Mouse (Mus musculus) heart, postnatal 0 days (tissue): Measurements from ENCODE around the gene Glb1. TPM values are rescaled to one million over a fixed set of nuclear protein-coding genes. Genes with fewer than 3 reads are reported as not detected.
"Not testable (repeated sequence)": the region's sequence is repeated elsewhere in the genome, so short reads cannot be mapped to it uniquely, and the experiment has no call there.

Experiments
- ATAC-seq: fragments of 200-750 bp; cut with Nextera tagmentation; 2 replicates; pipeline ENCODE4 v1.8.0; 2017; ENCODE audit warnings: low read depth, moderate number of reproducible peaks, moderate library complexity; ENCODE audit not compliant: insufficient read depth
- DNase-seq: peaks from one replicate; pipeline ENCODE4 v3.0.0-alpha.2; 2016; ENCODE audit warnings: low spot score
- H3K27ac ChIP-seq: fragments of 300-500 bp; sonication (generic); 2 replicates; pipeline ENCODE4 v1.5.1; 2014; ENCODE audit warnings: low read depth, mild to moderate bottlenecking
- H3K27me3 ChIP-seq: fragments of 300-500 bp; sonication (generic); 2 replicates; pipeline ENCODE4 v1.6.1; 2014; ENCODE audit warnings: low read length, mixed read lengths; ENCODE audit not compliant: control insufficient read depth, insufficient read depth
- H3K36me3 ChIP-seq: fragments of 300-500 bp; sonication (generic); replicated peaks from 2 replicates; pipeline ENCODE4 v1.6.1; 2014; ENCODE audit warnings: low read length, mixed read lengths; ENCODE audit not compliant: control insufficient read depth, insufficient read depth
- H3K4me1 ChIP-seq: fragments of 300-500 bp; sonication (generic); 2 replicates; pipeline ENCODE4 v1.6.1; 2014; ENCODE audit warnings: antibody characterized with exemption; ENCODE audit not compliant: control insufficient read depth, insufficient read depth
- H3K4me2 ChIP-seq: fragments of 300-500 bp; sonication (generic); 2 replicates; pipeline ENCODE4 v1.6.1; 2014; ENCODE audit warnings: low read depth, mild to moderate bottlenecking, low read length, moderate library complexity
- H3K4me3 ChIP-seq: fragments of 300-500 bp; sonication (generic); 2 replicates; pipeline ENCODE4 v1.5.1; 2014; ENCODE audit warnings: low read depth, low read length
- H3K9ac ChIP-seq: fragments of 300-500 bp; sonication (generic); replicated peaks from 2 replicates; pipeline ENCODE4 v1.6.1; 2014; ENCODE audit warnings: low read depth, low read length, mixed read lengths
- H3K9me3 ChIP-seq: fragments of 300-500 bp; sonication (generic); replicated peaks from 2 replicates; pipeline ENCODE4 v1.6.1; 2016; ENCODE audit warnings: low read length; ENCODE audit not compliant: control insufficient read depth
- CTCF ChIP-seq: IDR thresholded peaks from 2 replicates; pipeline ENCODE4 v1.5.1; 2016; ENCODE audit warnings: antibody characterized with exemption, control low read depth, low read depth
- EP300 ChIP-seq: IDR thresholded peaks from 2 replicates; pipeline ENCODE4 v1.6.1; 2016; ENCODE audit warnings: antibody characterized with exemption, low read depth
- WGBS: fragments of 180-500 bp; shearing (Covaris S2); extraction: QIAGEN DNeasy Blood & Tissue Kit; methylation state at CpG from one replicate; pipeline ENCODE4 v1.1.7; 2014; 5-methylcytosine and 5-hydroxymethylcytosine counted together
- polyA plus RNA-seq: library from polyadenylated mRNA; unstranded; fragments of >200 nt; fragmentation: Nextera tagmentation; extraction: Ambion mirVana; gene quantifications from 2 replicates; pipeline ENCODE4 v1.2.1, GENCODE M21; 2015
- total RNA-seq: library from RNA; depleted of rRNA; stranded (reverse); fragments of >200 nt; gene quantifications from 2 replicates; pipeline ENCODE4 v1.2.3, GENCODE M21; 2014; ENCODE audit warnings: low replicate concordance

The Glb1 gene
- total and polyA plus RNA-seq, 2 experiments from 2014 or later = 22.8 to 29.8 TPM

GRCm38 (mm10) chr9:114389905-114390748, 10.7 kb upstream of the Glb1 start, which contains the start of gene Crtap:
Gene Crtap, minus strand, starts transcription at chr9:114390675.
- peaks cover 10% of the 10 kb centered on the region; the same call in 1 of the 2 replicates for H3K4me1 ChIP-seq
- peak; percentile 71 for ATAC-seq
- no peaks in the 10 kb centered on the region for H3K27me3 ChIP-seq
- DNase-seq = peak; percentile 46
- peaks cover 8% of the 10 kb centered on the region; the same call in 1 of the 2 replicates for H3K36me3 ChIP-seq
- H3K4me3 ChIP-seq = peak within 1 kb of the TSS; percentile 79
- H3K4me2 ChIP-seq = peak within 1 kb of the TSS; percentile 92
- WGBS = 1% methylated on average over 91 of the region's 96 CpGs
- H3K27ac ChIP-seq = peak within 1 kb of the TSS; percentile 87
- no peaks in the 10 kb centered on the region for H3K9me3 ChIP-seq
- no peak for TF ChIP-seq EP300
- no peak for TF ChIP-seq CTCF
- H3K9ac ChIP-seq = peak within 1 kb of the TSS; percentile 69

GRCm38 (mm10) chr9:114390749-114391075, 10.2 kb upstream of the Glb1 start:
- no peaks in the 10 kb centered on the region for H3K9me3 ChIP-seq
- H3K4me1 ChIP-seq = peaks cover 10% of the 10 kb centered on the region; the same call in 1 of the 2 replicates
- DNase-seq (no peak), ATAC-seq (no peak)
- no peak for TF ChIP-seq CTCF
- TF ChIP-seq EP300 = no peak
- peaks cover 2% of the 10 kb centered on the region; the same call in 1 of the 2 replicates for H3K36me3 ChIP-seq
- peak overlapping the region; percentile 69 for H3K9ac ChIP-seq
- H3K27me3 ChIP-seq = no peaks in the 10 kb centered on the region
- H3K4me3 ChIP-seq = peak overlapping the region; percentile 79
- peak overlapping the region; percentile 87 for H3K27ac ChIP-seq
- WGBS = 1% methylated on average over 10 of the region's 10 CpGs
- H3K4me2 ChIP-seq = peak overlapping the region; percentile 92

DNA sequence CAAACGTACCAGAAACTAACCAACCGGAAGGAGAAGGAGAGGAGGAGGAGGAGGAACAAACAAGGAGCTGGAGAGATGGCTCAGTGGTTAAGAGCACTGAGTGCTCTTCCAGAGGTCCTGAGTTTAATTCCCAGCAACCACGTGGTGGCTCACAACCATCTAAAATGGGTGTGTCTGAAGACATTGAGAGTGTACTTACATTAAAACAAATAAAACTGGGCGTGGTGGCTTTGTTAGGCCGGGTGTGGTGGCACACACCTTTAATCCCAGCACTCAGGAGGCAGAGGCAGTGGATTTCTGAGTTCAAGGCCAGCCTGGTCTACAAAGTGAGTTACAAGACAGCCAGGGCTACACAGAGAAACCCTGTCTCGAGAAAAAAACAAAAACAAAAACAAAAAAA, 6.7 kb upstream of the Glb1 start:
- 64% methylated on average over 6 of the region's 6 CpGs for WGBS
- not testable (repeated sequence) for H3K9ac ChIP-seq, H3K4me1 ChIP-seq, H3K27ac ChIP-seq, H3K27me3 ChIP-seq, H3K4me3 ChIP-seq, DNase-seq, ATAC-seq, H3K9me3 ChIP-seq, H3K36me3 ChIP-seq, H3K4me2 ChIP-seq

- Histone ChIP-seq H3K36me3 (no peaks in the 10 kb centered on the region), H3K27ac (no peak overlapping the region), H3K9ac (no peak overlapping the region), H3K27me3 (no peaks in the 10 kb centered on the region), H3K4me1 (no peaks in the 10 kb centered on the region), H3K4me3 (no peak overlapping the region), H3K4me2 (no peak overlapping the region), H3K9me3 (no peaks in the 10 kb centered on the region)
- DNase-seq (no peak), ATAC-seq (no peak)
- 50% methylated on average over 8 of the region's 8 CpGs for WGBS
- TF ChIP-seq EP300 (no peak), CTCF (no peak)
Measured at GRCm38 (mm10) chr9:114394677-114395076, 6.2 kb upstream of the Glb1 start.

GRCm38 (mm10) chr9:114395258-114395657, 5.6 kb upstream of the Glb1 start:
- 88% methylated on average over 4 of the region's 4 CpGs for WGBS
- Histone ChIP-seq H3K4me1 (no peaks in the 10 kb centered on the region), H3K27me3 (no peaks in the 10 kb centered on the region), H3K9ac (no peak overlapping the region), H3K27ac (no peak overlapping the region), H3K4me3 (no peak overlapping the region), H3K9me3 (no peaks in the 10 kb centered on the region), H3K36me3 (no peaks in the 10 kb centered on the region), H3K4me2 (no peak overlapping the region)
- TF ChIP-seq EP300 (no peak), CTCF (no peak)
- DNase-seq (no peak), ATAC-seq (no peak)
